Mouse (Mus musculus): ENCODE results near the gene Atxn7l2. TPM values are rescaled to one million over a fixed set of nuclear protein-coding genes. Genes with fewer than 3 reads are reported as not detected.

Gene Atxn7l2
- polyA plus RNA-seq, 1 experiment = 25.9 TPM

GRCm38 (mm10) chr3:108211845-108212244 is 1.1 kb upstream of the Atxn7l2 start:
- peak overlapping the region; percentile 12 for H3K4me3 ChIP-seq (replicated peaks; ENCODE audit: insufficient read depth, low read depth, low read length)
- H3K4me1 ChIP-seq (ENCODE audit: control insufficient read depth, insufficient read depth, low read length) = peaks cover 12% of the 10 kb centered on the region
- no peak overlapping the region for H3K27ac ChIP-seq (ENCODE audit: insufficient read depth, low read length)
- peak; percentile 45 to 72 for DNase-seq
- TF ChIP-seq CTCF (IDR thresholded peaks at IDR 0.05; ENCODE audit: borderline replicate concordance, insufficient read depth, low read depth, low read length) (no peak), POLR2A (IDR thresholded peaks at IDR 0.05; ENCODE audit: borderline replicate concordance, insufficient read depth, low read length) (no peak)
- WGBS = 8% methylated on average over 6 of the region's 6 CpGs
- H3K27me3 ChIP-seq (ENCODE audit: control insufficient read depth, insufficient read depth, low read length) = no peaks in the 10 kb centered on the region

GRCm38 (mm10) chr3:108209946-108210770 is 576 bp downstream of the Atxn7l2 start:
- Histone ChIP-seq H3K27me3 (ENCODE audit: control insufficient read depth, insufficient read depth, low read length) (no peaks in the 10 kb centered on the region), H3K4me1 (ENCODE audit: control insufficient read depth, insufficient read depth, low read length) (peaks cover 12% of the 10 kb centered on the region), H3K27ac (ENCODE audit: insufficient read depth, low read length) (peak overlapping the region; percentile 86), H3K4me3 (replicated peaks; ENCODE audit: insufficient read depth, low read depth, low read length) (peak overlapping the region; percentile 79)
- WGBS = under 1% methylated on average over 67 of the region's 72 CpGs
- peak; percentile 92 for TF ChIP-seq POLR2A (IDR thresholded peaks at IDR 0.05; ENCODE audit: borderline replicate concordance, insufficient read depth, low read length)
- no peak for TF ChIP-seq CTCF (IDR thresholded peaks at IDR 0.05; ENCODE audit: borderline replicate concordance, insufficient read depth, low read depth, low read length)
- peak; percentile 96 to 97 for DNase-seq

GRCm38 (mm10) chr3:108209536-108209935 is 1.2 kb downstream of the Atxn7l2 start:
- TF ChIP-seq POLR2A (IDR thresholded peaks at IDR 0.05; ENCODE audit: borderline replicate concordance, insufficient read depth, low read length) (no peak), CTCF (IDR thresholded peaks at IDR 0.05; ENCODE audit: borderline replicate concordance, insufficient read depth, low read depth, low read length) (no peak)
- H3K27ac ChIP-seq (ENCODE audit: insufficient read depth, low read length) = no peak overlapping the region
- peaks cover 12% of the 10 kb centered on the region for H3K4me1 ChIP-seq (ENCODE audit: control insufficient read depth, insufficient read depth, low read length)
- no peaks in the 10 kb centered on the region for H3K27me3 ChIP-seq (ENCODE audit: control insufficient read depth, insufficient read depth, low read length)
- H3K4me3 ChIP-seq (replicated peaks; ENCODE audit: insufficient read depth, low read depth, low read length) = peak overlapping the region; percentile 79
- DNase-seq = no peak
- 6% methylated on average over 8 of the region's 8 CpGs for WGBS

- TF ChIP-seq CTCF (IDR thresholded peaks at IDR 0.05; ENCODE audit: borderline replicate concordance, insufficient read depth, low read depth, low read length) (no peak), POLR2A (IDR thresholded peaks at IDR 0.05; ENCODE audit: borderline replicate concordance, insufficient read depth, low read length) (no peak)
- H3K27me3 ChIP-seq (ENCODE audit: control insufficient read depth, insufficient read depth, low read length) = no peaks in the 10 kb centered on the region
- WGBS = 42% methylated on average over 3 of the region's 3 CpGs
- peaks cover 12% of the 10 kb centered on the region for H3K4me1 ChIP-seq (ENCODE audit: control insufficient read depth, insufficient read depth, low read length)
- no peak overlapping the region for H3K27ac ChIP-seq (ENCODE audit: insufficient read depth, low read length)
- H3K4me3 ChIP-seq (replicated peaks; ENCODE audit: insufficient read depth, low read depth, low read length) = peak overlapping the region; percentile 12
- peak; percentile 23 to 35 for DNase-seq
These were observed 1.7 kb downstream of the Atxn7l2 start for GRCm38 (mm10) chr3:108209001-108209400.

- DNase-seq = peak in 1 of 2 experiments; percentile 20
- WGBS = 31% methylated on average over 15 of the region's 15 CpGs
These were observed 3.9 kb downstream of the Atxn7l2 start for GRCm38 (mm10) chr3:108206731-108207375.

GRCm38 (mm10) chr3:108205601-108206000 is 5.1 kb downstream of the Atxn7l2 start:
- Histone ChIP-seq H3K27ac (ENCODE audit: insufficient read depth, low read length) (no peak overlapping the region), H3K27me3 (ENCODE audit: control insufficient read depth, insufficient read depth, low read length) (no peaks in the 10 kb centered on the region), H3K4me1 (ENCODE audit: control insufficient read depth, insufficient read depth, low read length) (peaks cover 25% of the 10 kb centered on the region), H3K4me3 (replicated peaks; ENCODE audit: insufficient read depth, low read depth, low read length) (no peak overlapping the region)
- TF ChIP-seq CTCF (IDR thresholded peaks at IDR 0.05; ENCODE audit: borderline replicate concordance, insufficient read depth, low read depth, low read length) = no peak
- no peak for TF ChIP-seq POLR2A (IDR thresholded peaks at IDR 0.05; ENCODE audit: borderline replicate concordance, insufficient read depth, low read length)
- WGBS = 95% methylated on average over 8 of the region's 8 CpGs
- no peak for DNase-seq

More at GRCm38 (mm10) chr3:108206731-108207375, 3.9 kb downstream of the Atxn7l2 start:
- Histone ChIP-seq H3K27ac (ENCODE audit: insufficient read depth, low read length) (no peak overlapping the region), H3K27me3 (ENCODE audit: control insufficient read depth, insufficient read depth, low read length) (no peaks in the 10 kb centered on the region), H3K4me3 (replicated peaks; ENCODE audit: insufficient read depth, low read depth, low read length) (no peak overlapping the region), H3K4me1 (ENCODE audit: control insufficient read depth, insufficient read depth, low read length) (peaks cover 20% of the 10 kb centered on the region)
- TF ChIP-seq POLR2A (IDR thresholded peaks at IDR 0.05; ENCODE audit: borderline replicate concordance, insufficient read depth, low read length) = no peak
- no peak for TF ChIP-seq CTCF (IDR thresholded peaks at IDR 0.05; ENCODE audit: borderline replicate concordance, insufficient read depth, low read depth, low read length)

GRCm38 (mm10) chr3:108204470-108204869 is 6.3 kb downstream of the Atxn7l2 start:
- Histone ChIP-seq H3K27ac (ENCODE audit: insufficient read depth, low read length) (no peak overlapping the region), H3K27me3 (ENCODE audit: control insufficient read depth, insufficient read depth, low read length) (no peaks in the 10 kb centered on the region), H3K4me1 (ENCODE audit: control insufficient read depth, insufficient read depth, low read length) (peaks cover 26% of the 10 kb centered on the region), H3K4me3 (replicated peaks; ENCODE audit: insufficient read depth, low read depth, low read length) (no peak overlapping the region)
- TF ChIP-seq POLR2A (IDR thresholded peaks at IDR 0.05; ENCODE audit: borderline replicate concordance, insufficient read depth, low read length) (no peak), CTCF (IDR thresholded peaks at IDR 0.05; ENCODE audit: borderline replicate concordance, insufficient read depth, low read depth, low read length) (no peak)
- DNase-seq = no peak
- 89% methylated on average over 11 of the region's 11 CpGs for WGBS
